Mouse (Mus musculus) MEL (cell line): ENCODE data around the gene Gm20605.

Experiments
- CHD2 ChIP-seq: IDR thresholded peaks from 2 replicates; pipeline ENCODE4 v1.6.1; 2011; ENCODE audit warnings: low read length, improper control_type of control experiment
- CTCF ChIP-seq, 3 experiments: IDR thresholded peaks in 2 of 3; conservative IDR thresholded peaks in 1 of 3; 2 replicates each; pipeline ENCODE4 v1.5.1; 2011 to 2012; ENCODE audit warnings: low read length in 3 of 3, low read depth in 2 of 3, mild to moderate bottlenecking in 2 of 3, improper control_type of control experiment in 1 of 3, inconsistent platforms in 1 of 3, mixed read lengths in 1 of 3, moderate library complexity in 1 of 3; ENCODE audit not compliant: control insufficient read depth in 1 of 3, insufficient read depth in 1 of 3, poor library complexity in 1 of 3, severe bottlenecking in 1 of 3
- MAFK ChIP-seq: IDR thresholded peaks from 2 replicates; pipeline ENCODE4 v1.6.1; 2011; ENCODE audit warnings: low read depth, mild to moderate bottlenecking, low read length, improper control_type of control experiment, borderline replicate concordance
- POLR2AphosphoS5 ChIP-seq: IDR thresholded peaks from 2 replicates; pipeline ENCODE4 v1.6.1; 2012; ENCODE audit warnings: low read depth, borderline replicate concordance, mild to moderate bottlenecking, inconsistent platforms, low read length, moderate library complexity, mixed read lengths
- UBTF ChIP-seq: IDR thresholded peaks from 2 replicates; pipeline ENCODE4 v1.6.1; 2012; ENCODE audit warnings: low read depth, mild to moderate bottlenecking, inconsistent platforms, low read length, improper control_type of control experiment, moderate library complexity, borderline replicate concordance; ENCODE audit not compliant: insufficient read depth
- ZNF384 ChIP-seq: IDR thresholded peaks from 2 replicates; pipeline ENCODE4 v1.6.1; 2012; ENCODE audit warnings: low read depth, mild to moderate bottlenecking, inconsistent platforms, low read length, improper control_type of control experiment

- TF ChIP-seq CTCF (IDR thresholded peaks at IDR 0.05 in 2 of 3, conservative IDR thresholded peaks at IDR 0.05 in 1 of 3; ENCODE audit: control insufficient read depth in 1 of 3, insufficient read depth in 1 of 3, low read depth in 2 of 3, low read length in 3 of 3, poor library complexity in 1 of 3, severe bottlenecking in 1 of 3) (no peak), ZNF384 (no peak), MAFK (no peak), UBTF (no peak), POLR2AphosphoS5 (no peak), CHD2 (no peak)
Observed at GRCm38 (mm10) chr5:137642886-137643285, 13.9 kb downstream of the Gm20605 start.
